Mouse (Mus musculus) heart, adult 2 months (tissue): ENCODE data around the gene Cdh11. TPM values are rescaled to one million over a fixed set of nuclear protein-coding genes. Genes with fewer than 3 reads are reported as not detected.

Experiments
- DNase-seq, 2 experiments: peaks; one replicate each; pipeline ENCODE4 v3.0.0; 2021
- H3K27ac ChIP-seq: fragments of 200-600 bp; 2 replicates; pipeline ENCODE4 v1.8.1; 2022
- H3K27me3 ChIP-seq: fragments of 200-500 bp; 2 replicates; pipeline ENCODE4 v1.6.1; 2012; ENCODE audit warnings: mild to moderate bottlenecking, low read length, inconsistent platforms, mixed read lengths; ENCODE audit not compliant: control insufficient read depth, insufficient read depth
- H3K36me3 ChIP-seq: fragments of 200-500 bp; 2 replicates; pipeline ENCODE4 v1.6.1; 2012; ENCODE audit warnings: low read length, inconsistent platforms; ENCODE audit not compliant: control insufficient read depth, insufficient read depth
- H3K4me1 ChIP-seq: fragments of 200-500 bp; 2 replicates; pipeline ENCODE4 v1.6.1; 2011; ENCODE audit warnings: low read length; ENCODE audit not compliant: control insufficient read depth, insufficient read depth
- H3K4me3 ChIP-seq: fragments of 200-600 bp; 2 replicates; pipeline ENCODE4 v1.8.1; 2022
- H3K79me2 ChIP-seq: fragments of 200-500 bp; replicated peaks from 2 replicates; pipeline ENCODE4 v1.6.1; 2012; ENCODE audit warnings: mild to moderate bottlenecking, inconsistent platforms, low read length, moderate library complexity, mixed read lengths; ENCODE audit not compliant: control insufficient read depth, insufficient read depth
- H3K9ac ChIP-seq: fragments of 200-500 bp; 2 replicates; pipeline ENCODE4 v1.6.1; 2012; ENCODE audit warnings: low read depth, mild to moderate bottlenecking, control low read depth, inconsistent platforms, low read length, mixed read lengths
- CTCF ChIP-seq: fragments of 200-600 bp; IDR thresholded peaks from 2 replicates; pipeline ENCODE4 v1.8.1; 2022; ENCODE audit warnings: antibody characterized with exemption, mild to moderate bottlenecking, moderate library complexity
- EP300 ChIP-seq: fragments of 200-500 bp; IDR thresholded peaks from 2 replicates; pipeline ENCODE4 v1.6.1; 2011; ENCODE audit warnings: low read depth, low read length, control low read depth; ENCODE audit not compliant: insufficient read depth
- POLR2A ChIP-seq: fragments of 200-500 bp; IDR thresholded peaks from 2 replicates; pipeline ENCODE4 v1.6.1; 2011; ENCODE audit warnings: mild to moderate bottlenecking, low read depth, low read length, control low read depth; ENCODE audit not compliant: insufficient read depth
- WGBS: fragments of 180-500 bp; shearing (Covaris S2); methylation state at CpG from one replicate; pipeline ENCODE4 v1.1.7; 2018; 5-methylcytosine and 5-hydroxymethylcytosine counted together
- intact Hi-C: fragments of 180-260 bp; cut with DNase I; formaldehyde crosslinking; loops from one replicate; pipeline ENCODE4 v1.15.1; 2025
- polyA plus RNA-seq: library from polyadenylated mRNA; depleted of rRNA; stranded (reverse); fragments of >200 nt; gene quantifications from 2 replicates; pipeline ENCODE4 v1.2.3, GENCODE M21; 2012
- total RNA-seq, 2 experiments: library from RNA; stranded (reverse); gene quantifications; 2 replicates each; pipeline ENCODE4 v1.2.3; 2021

The Cdh11 gene
- total and polyA plus RNA-seq, 3 experiments, result 6.0 to 13.4 (median 11.9) TPM

DNA sequence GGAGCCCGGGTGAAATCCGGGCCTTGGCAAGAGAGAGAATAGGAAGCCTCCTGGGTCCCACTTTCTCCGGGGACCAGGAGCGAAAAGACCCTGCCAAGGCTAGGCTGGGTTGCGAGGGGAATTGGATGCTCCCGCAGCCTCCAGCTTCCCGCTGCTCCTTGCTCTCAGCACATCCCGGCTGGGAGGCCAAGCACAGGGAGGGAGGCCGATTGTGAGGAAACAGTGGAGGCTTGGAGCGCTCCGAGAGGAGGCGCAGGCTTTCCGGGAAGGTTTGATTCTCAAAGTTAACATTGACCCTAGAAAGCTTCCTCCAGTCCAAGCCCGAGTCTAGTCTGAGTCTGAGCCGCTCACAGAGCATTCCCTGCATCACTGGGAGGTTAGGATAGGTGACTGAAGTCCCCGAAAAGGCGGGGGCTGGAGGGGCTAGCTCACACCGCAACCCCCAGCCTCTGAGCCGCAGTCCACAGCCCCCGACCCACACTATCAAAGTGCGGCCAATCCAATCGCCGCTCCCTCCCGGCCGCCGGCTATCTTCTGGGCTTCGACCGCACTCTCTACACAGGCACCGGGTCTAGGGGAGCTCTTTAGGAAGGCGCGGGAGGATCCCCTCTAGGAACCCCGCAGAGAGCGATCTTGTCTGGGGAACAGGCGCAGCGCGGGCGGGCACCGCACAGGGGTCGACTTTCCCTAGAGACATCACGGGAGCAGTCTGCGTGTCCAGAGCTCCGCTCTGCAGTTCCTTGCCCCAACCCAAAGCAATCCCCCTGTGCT is 1.4 kb downstream of the Cdh11 start:
- Histone ChIP-seq H3K79me2 (no peaks in the 10 kb centered on the region), H3K27ac (peak overlapping the region; percentile 20; the same call in 1 of the 2 replicates), H3K36me3 (no peaks in the 10 kb centered on the region), H3K4me1 (no peaks in the 10 kb centered on the region), H3K4me3 (peak overlapping the region; percentile 52), H3K27me3 (peaks cover 5% of the 10 kb centered on the region), H3K9ac (peak overlapping the region; percentile 32; the same call in 1 of the 2 replicates)
- no peak for TF ChIP-seq POLR2A
- no peak for TF ChIP-seq CTCF
- no peak for TF ChIP-seq EP300
- under 1% methylated on average over 42 of the region's 42 CpGs for WGBS
- DNase-seq, result peak; percentile 47 to 57
- intact Hi-C loops, result loop anchor here (5.0 kb wide), 2 partner anchors 47 to 1157 kb away; no protein-coding TSS in a partner anchor

GRCm38 (mm10) chr8:102782707-102783489 is 2.5 kb downstream of the Cdh11 start:
- Histone ChIP-seq H3K4me1 (no peaks in the 10 kb centered on the region), H3K27ac (no peak overlapping the region)

GRCm38 (mm10) chr8:102780899-102781298 is 4.5 kb downstream of the Cdh11 start:
- no peak overlapping the region; the same call in 1 of the 2 replicates for H3K27ac ChIP-seq
- H3K4me1 ChIP-seq, result no peaks in the 10 kb centered on the region
- 2% methylated on average over 12 of the region's 12 CpGs for WGBS
- peaks cover 5% of the 10 kb centered on the region for H3K27me3 ChIP-seq
- no peaks in the 10 kb centered on the region for H3K36me3 ChIP-seq
- peak overlapping the region; percentile 31 for H3K4me3 ChIP-seq
- H3K79me2 ChIP-seq, result no peaks in the 10 kb centered on the region
- DNase-seq, result peak; percentile 47 to 72
- peak; percentile 63; the same call in 1 of the 2 replicates for TF ChIP-seq EP300
- no peak for TF ChIP-seq POLR2A
- peak; percentile 94 for TF ChIP-seq CTCF
- H3K9ac ChIP-seq, result no peak overlapping the region
- intact Hi-C loops, result loop anchor here (2.0 to 5.0 kb wide), 3 partner anchors 44 to 1154 kb away; no protein-coding TSS in a partner anchor

More at GRCm38 (mm10) chr8:102782707-102783489, 2.5 kb downstream of the Cdh11 start:
- intact Hi-C loops, result loop anchor here (5.0 kb wide), 2 partner anchors 46 to 1156 kb away; no protein-coding TSS in a partner anchor
- 39% methylated on average over 11 of the region's 11 CpGs for WGBS
- no peak overlapping the region for H3K4me3 ChIP-seq
- no peaks in the 10 kb centered on the region for H3K79me2 ChIP-seq
- DNase-seq, result no peak
- H3K36me3 ChIP-seq, result no peaks in the 10 kb centered on the region
- peaks cover 5% of the 10 kb centered on the region for H3K27me3 ChIP-seq
- no peak overlapping the region for H3K9ac ChIP-seq
- TF ChIP-seq CTCF (no peak), EP300 (no peak), POLR2A (no peak)

DNA sequence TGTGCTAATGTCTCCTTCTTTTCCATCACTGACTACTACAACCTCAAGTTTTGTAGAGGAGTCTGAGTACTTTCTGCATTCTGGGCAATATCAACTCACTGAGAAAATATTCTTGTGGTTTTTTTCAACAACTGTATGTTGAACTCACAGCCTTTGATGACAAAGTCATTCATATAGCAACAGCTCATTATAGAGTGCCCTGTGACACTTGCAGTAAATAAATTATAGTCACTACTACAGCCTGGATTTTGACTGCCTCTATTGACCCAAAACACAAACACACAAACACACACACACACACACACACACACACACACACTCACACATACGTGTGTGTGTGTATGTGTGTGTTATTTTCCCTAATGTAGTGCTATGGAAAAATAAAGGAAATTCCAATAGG is 10.8 kb downstream of the Cdh11 start:
- no peaks in the 10 kb centered on the region for H3K36me3 ChIP-seq
- intact Hi-C loops, result no loop called here
- DNase-seq, result no peak
- no peaks in the 10 kb centered on the region for H3K4me1 ChIP-seq
- no peaks in the 10 kb centered on the region for H3K79me2 ChIP-seq
- H3K27me3 ChIP-seq, result no peaks in the 10 kb centered on the region
- no peak for TF ChIP-seq POLR2A
- no peak for TF ChIP-seq CTCF
- no peak for TF ChIP-seq EP300
- H3K9ac ChIP-seq, result no peak overlapping the region
- WGBS, result 75% methylated on average over 1 of the region's 1 CpGs
- no peak overlapping the region for H3K4me3 ChIP-seq
- H3K27ac ChIP-seq, result no peak overlapping the region

DNA sequence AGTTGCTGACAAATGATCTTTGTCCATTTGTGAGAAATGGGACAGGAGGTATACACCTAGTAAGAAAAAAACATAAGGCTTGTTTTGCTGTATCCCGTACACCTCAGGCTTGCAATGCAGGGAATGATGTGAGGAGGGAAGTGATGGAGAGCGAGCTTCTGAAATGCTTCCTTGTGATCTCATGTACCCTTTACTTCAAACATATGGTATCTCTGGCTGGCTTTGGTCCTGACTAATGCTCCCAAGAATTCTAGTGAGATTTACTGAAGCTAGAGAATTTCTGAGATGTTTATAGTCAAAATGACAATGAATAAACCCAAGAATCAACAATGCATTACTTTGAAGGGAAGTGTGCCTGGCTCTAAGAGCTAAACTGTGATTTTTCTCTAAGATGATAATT is 14.0 kb downstream of the Cdh11 start:
- H3K4me1 ChIP-seq, result no peaks in the 10 kb centered on the region
- H3K79me2 ChIP-seq, result no peaks in the 10 kb centered on the region
- intact Hi-C loops, result no loop called here
- no peak overlapping the region for H3K4me3 ChIP-seq
- TF ChIP-seq CTCF, result no peak
- TF ChIP-seq POLR2A, result no peak
- TF ChIP-seq EP300, result no peak
- H3K9ac ChIP-seq, result no peak overlapping the region
- no peaks in the 10 kb centered on the region for H3K36me3 ChIP-seq
- WGBS, result 84% methylated on average over 2 of the region's 2 CpGs
- H3K27ac ChIP-seq, result no peak overlapping the region
- H3K27me3 ChIP-seq, result no peaks in the 10 kb centered on the region
- DNase-seq, result no peak
